Mouse (Mus musculus) liver (tissue): ENCODE results near the gene Srm.
A peak's percentile ranks its signal among the peaks of the same experiment; 100 is the strongest.

Source experiments
- DNase-seq: peaks from one replicate; pipeline ENCODE4 v3.0.0-alpha.2; 2020; ENCODE audit warnings: mixed read lengths

The Srm gene

GRCm38 (mm10) chr4:148638302-148638701 is 47.0 kb downstream of the Srm start:
- no peak for DNase-seq

DNA sequence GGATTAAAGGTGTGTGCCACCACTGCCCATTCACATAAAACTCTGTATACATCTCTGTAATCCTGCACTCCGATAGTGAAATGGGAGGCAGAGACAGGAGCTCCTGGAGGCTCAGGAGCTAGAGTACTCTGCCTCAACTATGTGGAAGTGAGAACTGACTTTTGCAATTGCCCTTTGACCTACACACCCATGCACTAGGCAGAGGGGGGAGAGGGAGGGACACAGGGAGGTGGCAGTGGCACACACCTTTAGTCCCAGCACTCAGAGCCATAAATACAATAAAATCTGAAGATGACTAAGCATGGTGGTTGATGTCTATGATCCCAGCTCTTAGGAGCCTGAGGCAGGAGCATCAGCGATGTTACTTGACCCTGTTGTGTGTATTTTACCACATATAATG is 48.2 kb downstream of the Srm start:
- no peak for DNase-seq

DNA sequence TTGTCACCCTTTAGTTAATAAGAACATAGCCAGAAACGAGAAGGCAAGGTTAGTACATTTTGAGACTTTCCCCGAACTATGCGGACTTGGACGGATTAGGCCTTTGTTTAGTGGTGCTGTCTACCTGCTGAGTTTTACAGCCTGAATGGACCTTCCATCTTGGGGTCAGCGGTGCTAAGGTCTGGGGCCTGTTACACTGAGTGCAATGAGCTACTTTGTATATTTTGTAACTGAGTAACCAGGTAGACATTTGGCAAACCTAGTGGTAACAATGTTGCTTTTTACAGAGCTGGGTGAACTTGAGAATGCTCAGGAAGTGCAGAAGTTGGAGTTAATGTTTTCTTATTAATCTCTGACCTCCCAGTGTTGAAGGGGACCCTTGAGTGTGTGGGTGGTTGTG is 49.8 kb downstream of the Srm start:
- DNase-seq = no peak

DNA sequence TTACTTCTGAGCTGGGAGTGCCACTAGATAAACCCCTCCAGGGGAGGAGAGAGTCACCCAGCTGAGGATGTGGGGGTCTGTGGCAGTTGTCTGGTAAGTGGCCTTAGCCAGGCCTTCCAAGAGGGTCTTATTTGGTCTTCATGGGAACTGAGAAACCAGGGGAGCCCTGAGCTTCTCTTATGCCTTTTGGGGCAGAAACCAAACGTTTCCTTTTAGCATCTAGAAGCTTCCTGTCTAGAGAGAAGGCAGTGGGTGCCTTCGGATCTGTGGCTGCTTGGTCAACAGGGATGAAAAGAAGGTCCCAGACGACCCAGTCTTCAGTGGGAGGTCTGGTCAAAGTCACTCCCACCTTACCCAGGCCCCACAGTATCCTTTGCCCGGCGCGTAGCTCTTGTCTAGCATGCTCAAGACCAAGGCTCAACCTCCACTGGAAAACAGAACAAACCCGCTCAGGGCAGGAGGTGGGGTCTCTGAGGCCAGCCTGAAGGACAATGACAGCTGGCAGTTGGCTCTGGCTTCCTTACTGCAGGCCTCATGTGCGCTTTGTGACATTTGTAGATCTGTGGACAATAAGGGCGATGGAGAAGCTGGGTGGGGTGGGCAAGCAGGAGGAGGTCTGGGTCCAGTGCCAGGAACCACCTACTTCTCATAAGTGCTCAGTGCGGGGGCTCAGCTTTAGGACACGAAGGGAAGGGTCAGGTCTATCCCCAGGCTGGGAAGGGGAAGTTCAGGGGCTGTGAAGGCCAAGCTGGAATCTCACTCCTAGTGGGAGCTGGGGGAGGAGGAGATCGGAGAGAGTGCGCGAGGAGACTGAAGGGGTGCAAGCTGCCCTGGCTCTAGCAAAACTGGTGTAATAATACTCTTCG is 52.2 kb downstream of the Srm start, which contains the start of gene Gm572:
Gene Gm572, plus strand, starts transcription at position 27 of the 866 bp plus-strand sequence.
- DNase-seq = no peak

GRCm38 (mm10) chr4:148644157-148644511 is 52.8 kb downstream of the Srm start:
- DNase-seq = peak; percentile 75
